Mouse (Mus musculus): ENCODE measurements around the gene Gp5. TPM values are rescaled to one million over a fixed set of nuclear protein-coding genes. Genes with fewer than 3 reads are reported as not detected.
A peak's percentile ranks its signal among the peaks of the same experiment; 100 is the strongest.

Gene Gp5
- total RNA-seq, 4 experiments from 2014 or later, result 2.0 to 2.4 (median 2.3) TPM

GRCm38 (mm10) chr16:30280676-30281297 is 29.8 kb downstream of the Gp5 start:
- DNase-seq (ENCODE audit: low spot score in 2 of 2), result no peak

- DNase-seq (ENCODE audit: low spot score in 2 of 2), result no peak
These were observed 32.2 kb downstream of the Gp5 start for GRCm38 (mm10) chr16:30278406-30278805.

- no peak for DNase-seq (ENCODE audit: low spot score in 2 of 2)
These were observed 34.8 kb downstream of the Gp5 start for GRCm38 (mm10) chr16:30275558-30276340.

- DNase-seq (ENCODE audit: low spot score in 2 of 2), result no peak
These were observed 37.5 kb downstream of the Gp5 start for GRCm38 (mm10) chr16:30273065-30273464.

- DNase-seq (ENCODE audit: low spot score in 2 of 2), result peak; percentile 9 to 17
These were observed 38.5 kb downstream of the Gp5 start for GRCm38 (mm10) chr16:30271941-30272595.

GRCm38 (mm10) chr16:30271223-30271761 is 39.3 kb downstream of the Gp5 start:
- DNase-seq (ENCODE audit: low spot score in 2 of 2), result no peak

GRCm38 (mm10) chr16:30267359-30267758 is 43.2 kb downstream of the Gp5 start, which contains the start of gene Cpn2:
Gene Cpn2 (minus strand): TSS chr16:30267499.
- no peak for DNase-seq (ENCODE audit: low spot score in 2 of 2)

GRCm38 (mm10) chr16:30266561-30266960 is 44.0 kb downstream of the Gp5 start:
- DNase-seq (ENCODE audit: low spot score in 2 of 2), result no peak

- no peak for DNase-seq (ENCODE audit: low spot score in 2 of 2)
These were observed 45.0 kb downstream of the Gp5 start for GRCm38 (mm10) chr16:30265611-30266010.

GRCm38 (mm10) chr16:30263156-30263555 is 47.4 kb downstream of the Gp5 start:
- no peak for DNase-seq (ENCODE audit: low spot score in 2 of 2)

GRCm38 (mm10) chr16:30262664-30263063 is 47.9 kb downstream of the Gp5 start:
- DNase-seq (ENCODE audit: low spot score in 2 of 2), result peak in 1 of 2 experiments; percentile 66

- DNase-seq (ENCODE audit: low spot score in 2 of 2), result no peak
These were observed 48.4 kb downstream of the Gp5 start for GRCm38 (mm10) chr16:30262157-30262556.

GRCm38 (mm10) chr16:30261341-30261740 is 49.2 kb downstream of the Gp5 start:
- DNase-seq (ENCODE audit: low spot score in 2 of 2), result no peak

- DNase-seq (ENCODE audit: low spot score in 2 of 2), result no peak
These were observed 50.5 kb downstream of the Gp5 start for GRCm38 (mm10) chr16:30260012-30260635.

GRCm38 (mm10) chr16:30259444-30259843 is 51.1 kb downstream of the Gp5 start:
- DNase-seq (ENCODE audit: low spot score in 2 of 2), result no peak

GRCm38 (mm10) chr16:30258441-30258840 is 52.1 kb downstream of the Gp5 start:
- no peak for DNase-seq (ENCODE audit: low spot score in 2 of 2)

- no peak for DNase-seq (ENCODE audit: low spot score in 2 of 2)
These were observed 52.9 kb downstream of the Gp5 start for GRCm38 (mm10) chr16:30257718-30258117.
